Mouse (Mus musculus): ENCODE data around the gene Acads. TPM values are rescaled to one million over a fixed set of nuclear protein-coding genes. Genes with fewer than 3 reads are reported as not detected.
"Not testable (repeated sequence)": the region's sequence is repeated elsewhere in the genome, so short reads cannot be mapped to it uniquely, and the experiment has no call there.

Acads gene
- total RNA-seq, 2 experiments from 2014 or later, result 7.9 to 8.7 TPM

GRCm38 (mm10) chr5:115073306-115073705, 45.8 kb downstream of the Acads start:
- not testable (repeated sequence) for DNase-seq (ENCODE audit: low spot score in 2 of 2)

- peak; percentile 47 to 72 for DNase-seq (ENCODE audit: low spot score in 2 of 2)
Observed at GRCm38 (mm10) chr5:115072143-115072542, 47.0 kb downstream of the Acads start.

- DNase-seq (ENCODE audit: low spot score in 2 of 2), result no peak
Observed at GRCm38 (mm10) chr5:115071096-115071901, 47.8 kb downstream of the Acads start.

- no peak for DNase-seq (ENCODE audit: low spot score in 2 of 2)
Observed at GRCm38 (mm10) chr5:115070457-115070856, 48.7 kb downstream of the Acads start.

- DNase-seq (ENCODE audit: low spot score in 2 of 2), result no peak
Observed at GRCm38 (mm10) chr5:115069611-115070010, 49.5 kb downstream of the Acads start.

- DNase-seq (ENCODE audit: low spot score in 2 of 2), result peak in 1 of 2 experiments; percentile 21
Observed at GRCm38 (mm10) chr5:115068671-115069421, 50.3 kb downstream of the Acads start.

- no peak for DNase-seq (ENCODE audit: low spot score in 2 of 2)
Observed at GRCm38 (mm10) chr5:115066245-115066644, 52.9 kb downstream of the Acads start.

- no peak for DNase-seq (ENCODE audit: low spot score in 2 of 2)
Observed at GRCm38 (mm10) chr5:115063391-115063790, 55.8 kb downstream of the Acads start.

- DNase-seq (ENCODE audit: low spot score in 2 of 2), result no peak
Observed at GRCm38 (mm10) chr5:115062566-115062965, 56.6 kb downstream of the Acads start.

GRCm38 (mm10) chr5:115060977-115061376, 58.2 kb downstream of the Acads start:
- no peak for DNase-seq (ENCODE audit: low spot score in 2 of 2)

Other genes starting within 250 kb of the Acads start
- 1 to 10 TPM; 1.8 to 2.3 TPM for gene Oasl2, start 222.4 kb downstream of the Acads start, total RNA-seq (2021)
- under 1 TPM; 0.21 to 0.35 TPM for gene Oasl1, start 196.1 kb downstream of the Acads start, total RNA-seq (2021)
- gene 2210016L21Rik, start 177.2 kb downstream of the Acads start, total RNA-seq (2021), result 100 to 1,000 TPM; 207 to 236 TPM
- not detected for gene Hnf1a, start 148.3 kb downstream of the Acads start, total RNA-seq (2021)
- gene Sppl3, start 108.2 kb downstream of the Acads start, total RNA-seq (2021), result 10 to 100 TPM; 84.8 to 85.4 TPM
- gene Gm10401, start 21.1 kb downstream of the Acads start, total RNA-seq (2021), result not detected
- 10 to 100 TPM; 28.8 to 28.9 TPM for gene Unc119b, start 15.6 kb upstream of the Acads start, total RNA-seq (2021)
- gene Mlec, start 38.8 kb upstream of the Acads start, total RNA-seq (2021), result 10 to 100 TPM; 88.6 to 93.5 TPM
- 100 to 1,000 TPM; 288 to 320 TPM for gene Cabp1, start 75.0 kb upstream of the Acads start, total RNA-seq (2021)
- gene Pop5, start 116.5 kb upstream of the Acads start, total RNA-seq (2021), result 100 to 1,000 TPM in 1 of 2 experiments, 10 to 100 TPM in 1; 95.9 to 111 TPM
- gene Rnf10, start 153.6 kb upstream of the Acads start, total RNA-seq (2021), result 100 to 1,000 TPM; 247 to 256 TPM
- gene Coq5, start 160.3 kb upstream of the Acads start, total RNA-seq (2021), result 10 to 100 TPM; 42.1 to 43.2 TPM
- 100 to 1,000 TPM; 631 to 705 TPM for gene Dynll1, start 181.7 kb upstream of the Acads start, total RNA-seq (2021)
- 10 to 100 TPM; 62.9 to 72.1 TPM for gene Srsf9, start 207.8 kb upstream of the Acads start, total RNA-seq (2021)
- gene Gatc, start 221.8 kb upstream of the Acads start, total RNA-seq (2021), result 10 to 100 TPM; 18.4 to 20.5 TPM
- 10 to 100 TPM; 26.4 to 27.9 TPM for gene Triap1, start 221.9 kb upstream of the Acads start, total RNA-seq (2021)
- gene Cox6a1, start 229.6 kb upstream of the Acads start, total RNA-seq (2021), result 100 to 1,000 TPM; 721 to 781 TPM

Data from left cerebral cortex, adult 18-20 months (tissue).